ENCODE assay signal across 8 mouse cellular contexts in the genomic region with DNA sequence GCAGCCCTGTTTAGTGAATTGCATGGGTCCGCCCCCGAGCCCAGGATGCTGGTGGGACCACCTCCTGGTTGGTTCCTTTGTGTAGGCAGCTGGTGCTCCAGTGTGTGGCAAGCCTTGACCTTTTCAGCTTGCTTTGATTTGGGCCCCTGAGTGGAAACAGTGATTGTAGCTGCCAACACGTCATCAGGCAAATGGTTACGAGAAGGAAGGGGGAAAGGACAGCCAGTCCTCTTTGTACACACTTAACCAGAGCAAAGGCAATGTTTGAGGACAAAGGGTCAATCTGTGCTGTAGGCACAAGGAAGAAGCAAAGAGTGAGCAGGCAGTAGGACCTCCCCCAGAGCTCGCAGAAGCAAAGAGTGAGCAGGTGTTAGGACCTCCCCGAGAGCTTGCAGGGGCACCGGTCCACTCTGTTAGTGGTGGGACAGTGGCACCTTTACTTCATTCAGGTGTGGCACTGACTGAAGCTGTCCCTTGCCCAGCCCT.
A peak's percentile ranks its signal among the peaks of the same experiment; 100 is the strongest.
DNase-seq lines count a peak whose midpoint lies in the region; ATAC-seq and TF ChIP-seq lines count a peak whose summit lies in the region.

No protein-coding gene starts in this region.

- no peaks in the 10 kb centered on the region for H3K36me3 ChIP-seq in heart, embryonic 13.5 days
- H3K36me3 ChIP-seq in hindbrain, postnatal 0 days (ENCODE audit: insufficient read depth, low read length): no peaks in the 10 kb centered on the region
- H3K36me3 ChIP-seq in lung, embryonic 15.5 days: no peaks in the 10 kb centered on the region

- no peak overlapping the region for H3K4me3 ChIP-seq in heart, embryonic 13.5 days
- no peak overlapping the region for H3K4me3 ChIP-seq in hindbrain, postnatal 0 days (ENCODE audit: low read length)
- no peak overlapping the region for H3K4me3 ChIP-seq in lung, embryonic 15.5 days

- H3K9ac ChIP-seq in heart, embryonic 13.5 days: no peak overlapping the region
- H3K9ac ChIP-seq in hindbrain, postnatal 0 days (replicated peaks; ENCODE audit: low read length): no peak overlapping the region
- H3K9ac ChIP-seq in lung, embryonic 15.5 days: no peak overlapping the region

- H3K27ac ChIP-seq in heart, embryonic 13.5 days (replicated peaks): peak overlapping the region; percentile 42
- H3K27ac ChIP-seq in hindbrain, postnatal 0 days: no peak overlapping the region
- H3K27ac ChIP-seq in lung, embryonic 15.5 days: no peak overlapping the region

- TF ChIP-seq CTCF in hindbrain, postnatal 0 days (IDR thresholded peaks at IDR 0.05; ENCODE audit: low read depth): no peak

- intact Hi-C loops in heart, postnatal 14 days (cut with DNase I): no loop called here

- no peak overlapping the region for H3K4me2 ChIP-seq in heart, embryonic 13.5 days
- H3K4me2 ChIP-seq in hindbrain, postnatal 0 days (ENCODE audit: low read depth, low read length): no peak overlapping the region
- no peak overlapping the region for H3K4me2 ChIP-seq in lung, embryonic 15.5 days

- no peak for DNase-seq in heart, postnatal 14 days
- DNase-seq in adrenal gland, adult 8-10 months: peak; percentile 50
- DNase-seq in hindbrain, postnatal 0 days (ENCODE audit: low spot score): peak; percentile 28
- no peak for DNase-seq in ovary, postnatal 10 days (ENCODE audit: low spot score)
- DNase-seq in left cerebral cortex, adult 18-20 months (ENCODE audit: low spot score in 2 of 2): no peak

- no peaks in the 10 kb centered on the region for H3K9me3 ChIP-seq in heart, embryonic 13.5 days
- H3K9me3 ChIP-seq in hindbrain, postnatal 0 days (ENCODE audit: low read length): no peaks in the 10 kb centered on the region
- no peaks in the 10 kb centered on the region for H3K9me3 ChIP-seq in lung, embryonic 15.5 days

- no peak for ATAC-seq in heart, embryonic 13.5 days (ENCODE audit: extremely low read depth, insufficient number of reproducible peaks, low FRiP score, low TSS enrichment)
- peak; percentile 54 for ATAC-seq in hindbrain, postnatal 0 days
- peak; percentile 36; the same call in 1 of the 2 replicates for ATAC-seq in lung, embryonic 15.5 days (ENCODE audit: borderline replicate concordance, extremely low read depth, low FRiP score, low TSS enrichment)
- no peak for ATAC-seq in frontal cortex, adult (ENCODE audit: low TSS enrichment)

- peaks cover 12% of the 10 kb centered on the region for H3K4me1 ChIP-seq in heart, embryonic 13.5 days
- H3K4me1 ChIP-seq in hindbrain, postnatal 0 days (ENCODE audit: insufficient read depth, low read length): no peaks in the 10 kb centered on the region
- H3K4me1 ChIP-seq in lung, embryonic 15.5 days: no peaks in the 10 kb centered on the region; the same call in 1 of the 2 replicates

- no peaks in the 10 kb centered on the region for H3K27me3 ChIP-seq in heart, embryonic 13.5 days (replicated peaks)
- H3K27me3 ChIP-seq in hindbrain, postnatal 0 days (ENCODE audit: insufficient read depth, low read length): no peaks in the 10 kb centered on the region
- H3K27me3 ChIP-seq in lung, embryonic 15.5 days: no peaks in the 10 kb centered on the region

- WGBS in heart, embryonic 13.5 days: 34% methylated on average over 7 of the region's 7 CpGs
- 34% methylated on average over 7 of the region's 7 CpGs for WGBS in hindbrain, postnatal 0 days
- WGBS in lung, embryonic 15.5 days: 28% methylated on average over 7 of the region's 7 CpGs

Comparison
In these comparisons a context has a peak if more than half of its experiments do, and no peak if none do; other contexts are left out.
1. ATAC-seq: peak in hindbrain, postnatal 0 days (single experiment) and lung, embryonic 15.5 days (single experiment); none in heart, embryonic 13.5 days (single experiment) and frontal cortex, adult (single experiment).
2. DNase-seq: peak in adrenal gland, adult 8-10 months (single experiment) and hindbrain, postnatal 0 days (single experiment); none in heart, postnatal 14 days (0 of 2), ovary, postnatal 10 days (single experiment) and left cerebral cortex, adult 18-20 months (0 of 2).